Mouse (Mus musculus): ENCODE data around the gene Zfp646.
"Not testable (repeated sequence)": the region's sequence is repeated elsewhere in the genome, so short reads cannot be mapped to it uniquely, and the experiment has no call there.

Zfp646 gene

DNA sequence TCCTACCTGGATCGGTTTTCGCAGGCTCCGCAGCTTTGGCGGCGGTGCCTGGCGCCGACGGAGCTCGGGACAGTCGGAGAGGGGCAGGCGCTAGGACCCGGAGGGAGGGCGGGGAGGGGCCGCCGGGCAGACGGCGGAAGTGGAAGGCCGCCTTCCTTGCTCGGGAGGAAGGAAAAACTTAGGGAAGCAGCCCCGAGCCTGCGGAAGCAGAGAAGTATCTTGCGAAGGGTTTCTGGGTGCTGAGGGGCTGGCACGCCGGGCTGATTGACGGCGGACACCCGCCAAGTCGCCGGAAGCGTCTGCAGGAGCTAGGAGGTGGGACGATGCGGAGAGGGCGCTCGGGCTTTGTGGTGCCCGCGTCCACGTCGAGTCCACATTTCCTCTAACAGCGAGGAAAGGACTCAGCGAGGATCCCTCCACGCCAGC lies at the start of gene Zfp646:
TSS of gene Zfp646 (plus strand) at position 181 of the 426 bp plus-strand sequence.
- DNase-seq (ENCODE audit: low read depth, low spot score), result peak; percentile 95

DNA sequence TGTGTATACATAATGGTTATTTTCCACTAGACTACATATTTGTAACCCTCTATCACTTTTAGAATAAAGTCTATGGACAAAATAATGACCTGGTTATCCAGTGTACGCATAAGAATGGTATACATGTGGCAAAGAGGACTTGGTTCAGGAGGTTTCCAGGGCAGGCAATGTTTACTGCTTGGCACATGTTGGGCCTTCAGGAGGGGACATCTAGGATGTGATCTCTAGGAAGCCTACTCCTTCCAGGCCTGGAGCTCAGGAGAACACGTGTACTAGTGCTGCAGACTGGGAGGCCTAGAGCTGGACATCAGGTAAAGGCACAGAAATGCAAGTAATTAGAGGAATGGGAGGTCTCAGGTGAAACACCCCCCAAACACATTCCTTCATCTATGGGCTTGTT lies 40.5 kb upstream of the Zfp646 start:
- no peak for DNase-seq (ENCODE audit: low read depth, low spot score)

DNA sequence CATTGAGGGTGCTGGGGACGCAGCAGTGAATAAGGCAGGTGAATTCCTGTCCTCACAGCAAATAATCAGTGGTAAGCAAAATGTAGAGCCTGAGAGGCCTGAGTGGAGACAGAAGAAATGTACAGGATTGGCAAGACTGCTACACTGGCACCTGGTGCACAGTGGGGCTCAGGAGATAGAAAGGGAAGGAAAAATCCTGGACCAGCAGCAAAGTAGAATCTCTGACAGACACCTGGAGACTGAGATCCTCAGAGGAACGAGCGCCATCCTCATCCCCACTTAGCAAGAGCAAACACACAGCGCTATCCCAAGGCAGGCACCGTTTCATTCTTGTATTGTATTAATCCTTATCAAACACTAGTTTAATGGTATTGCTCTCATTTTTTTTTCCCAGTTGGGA lies 38.5 kb upstream of the Zfp646 start:
- no peak for DNase-seq (ENCODE audit: low read depth, low spot score)

DNA sequence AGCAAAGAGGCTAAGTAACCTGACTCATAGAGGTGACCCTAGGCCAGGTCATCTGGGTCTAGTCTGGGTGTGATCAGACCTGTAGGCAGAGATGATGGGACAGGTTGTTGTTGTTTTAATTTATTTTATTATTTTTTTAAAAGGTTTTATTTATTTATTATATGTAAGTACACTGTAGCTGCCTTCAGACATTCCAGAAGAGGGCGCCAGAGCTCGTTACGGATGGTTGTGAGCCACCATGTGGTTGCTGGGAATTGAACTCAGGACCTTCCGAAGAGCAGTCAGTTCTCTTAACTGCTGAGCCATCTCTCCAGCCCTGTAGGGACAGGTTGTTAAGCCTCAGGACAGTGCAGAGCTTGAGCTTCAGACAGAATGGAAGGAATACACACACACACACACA lies 38.1 kb upstream of the Zfp646 start:
- not testable (repeated sequence) for DNase-seq (ENCODE audit: low read depth, low spot score)

DNA sequence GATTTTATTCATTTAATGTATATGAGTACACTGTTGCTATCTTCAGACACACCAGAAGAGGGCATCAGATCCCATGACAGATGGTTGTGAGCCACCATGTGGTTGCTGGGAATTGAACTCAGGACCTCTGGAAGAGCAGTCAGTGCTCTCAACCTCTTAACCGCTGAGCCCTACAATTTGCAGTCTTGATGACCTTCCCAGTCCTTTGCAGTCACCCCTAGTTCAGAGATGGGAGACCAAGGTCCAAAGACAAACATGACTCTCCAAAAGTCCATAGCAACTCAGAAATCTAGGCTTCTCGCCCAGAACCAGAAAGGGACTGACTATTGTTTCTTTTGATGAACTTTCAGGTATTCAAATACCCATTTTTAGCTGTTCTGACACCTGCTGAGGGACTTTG lies 36.0 kb upstream of the Zfp646 start:
- not testable (repeated sequence) for DNase-seq (ENCODE audit: low read depth, low spot score)

DNA sequence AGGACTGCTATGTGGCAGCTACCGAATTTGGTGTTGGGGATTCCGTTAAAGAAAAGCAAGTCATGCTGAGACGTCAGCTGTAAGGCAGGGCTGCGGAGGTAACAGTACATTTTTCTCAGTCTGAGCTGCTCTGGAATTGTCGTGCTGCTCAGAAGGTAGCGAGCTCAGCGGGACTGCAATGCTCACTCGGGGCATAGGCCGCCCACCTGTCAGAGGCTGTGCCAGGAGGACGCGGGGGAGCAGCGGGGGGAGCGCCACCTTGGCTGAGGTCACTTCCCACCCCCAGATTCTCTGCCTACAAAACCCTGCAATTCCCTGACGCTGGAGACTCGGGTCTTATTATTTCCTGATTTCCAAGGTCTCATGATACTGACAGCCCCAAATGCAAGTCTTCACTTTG lies 35.1 kb upstream of the Zfp646 start:
- peak; percentile 19 for DNase-seq (ENCODE audit: low read depth, low spot score)

DNA sequence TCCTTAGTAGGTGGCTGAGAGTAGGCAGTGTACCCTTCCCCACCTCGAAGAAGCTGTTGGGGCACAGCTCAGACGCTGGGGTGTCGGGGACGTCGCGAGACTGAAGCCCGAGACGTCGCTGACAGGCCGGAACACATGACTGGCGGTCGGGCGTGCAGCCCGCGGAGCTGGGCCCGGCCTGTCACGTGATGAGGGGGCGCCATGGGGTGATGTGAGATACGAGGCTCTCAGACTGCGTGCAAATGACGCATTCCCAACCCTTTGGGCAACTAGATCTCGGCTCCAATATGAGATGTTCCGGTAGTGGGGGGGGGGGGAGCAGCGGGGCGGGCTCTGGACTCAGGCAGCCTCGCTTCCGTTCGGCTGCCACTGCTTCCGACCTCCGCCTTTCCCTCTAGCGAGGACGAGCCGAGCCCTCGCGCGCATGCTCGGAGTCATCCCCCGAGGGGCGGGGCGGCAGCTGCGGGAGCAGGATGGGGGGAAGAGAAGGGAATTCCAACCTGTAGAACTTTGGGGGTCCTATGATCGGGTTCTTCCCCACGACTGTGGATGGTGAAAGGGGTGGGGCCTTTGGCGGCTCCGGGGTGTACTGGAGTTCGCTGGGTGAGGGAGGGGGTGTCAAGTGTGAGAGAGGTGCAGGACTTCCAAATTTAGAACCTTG lies 34.6 kb upstream of the Zfp646 start:
- DNase-seq (ENCODE audit: low read depth, low spot score), result peak; percentile 94

DNA sequence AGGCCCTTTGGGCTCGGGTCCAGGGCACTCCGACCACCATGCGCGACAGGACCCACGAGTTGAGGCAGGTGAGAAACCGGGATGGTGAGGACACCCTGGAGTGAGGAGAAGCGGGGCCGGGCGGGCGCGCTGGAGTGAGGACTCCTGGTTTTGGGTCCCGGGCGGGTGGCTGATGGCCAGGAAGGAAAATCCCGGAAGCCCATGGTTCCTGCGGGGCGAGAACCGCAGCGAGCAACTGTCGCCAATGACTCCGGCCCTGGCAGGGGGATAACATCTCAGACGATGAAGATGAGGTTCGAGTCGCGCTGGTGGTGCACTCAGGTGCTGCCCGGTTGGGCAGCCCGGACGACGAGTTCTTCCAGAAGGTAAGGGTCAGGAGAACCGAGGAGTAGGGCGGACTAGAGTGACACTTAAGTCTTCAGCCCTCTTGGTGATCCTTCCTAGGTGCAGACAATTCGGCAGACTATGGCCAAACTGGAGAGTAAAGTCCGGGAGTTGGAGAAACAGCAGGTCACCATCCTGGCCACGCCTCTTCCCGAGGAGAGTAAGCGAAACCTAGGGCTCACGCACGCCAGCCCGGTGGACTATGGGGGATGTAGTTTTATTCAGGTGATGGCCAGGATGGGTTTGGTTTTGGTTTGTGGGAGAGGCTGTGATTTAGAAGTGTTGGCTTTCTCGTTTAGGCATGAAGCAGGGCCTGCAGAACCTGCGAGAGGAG lies 33.9 kb upstream of the Zfp646 start:
- peak; percentile 89 for DNase-seq (ENCODE audit: low read depth, low spot score)

DNA sequence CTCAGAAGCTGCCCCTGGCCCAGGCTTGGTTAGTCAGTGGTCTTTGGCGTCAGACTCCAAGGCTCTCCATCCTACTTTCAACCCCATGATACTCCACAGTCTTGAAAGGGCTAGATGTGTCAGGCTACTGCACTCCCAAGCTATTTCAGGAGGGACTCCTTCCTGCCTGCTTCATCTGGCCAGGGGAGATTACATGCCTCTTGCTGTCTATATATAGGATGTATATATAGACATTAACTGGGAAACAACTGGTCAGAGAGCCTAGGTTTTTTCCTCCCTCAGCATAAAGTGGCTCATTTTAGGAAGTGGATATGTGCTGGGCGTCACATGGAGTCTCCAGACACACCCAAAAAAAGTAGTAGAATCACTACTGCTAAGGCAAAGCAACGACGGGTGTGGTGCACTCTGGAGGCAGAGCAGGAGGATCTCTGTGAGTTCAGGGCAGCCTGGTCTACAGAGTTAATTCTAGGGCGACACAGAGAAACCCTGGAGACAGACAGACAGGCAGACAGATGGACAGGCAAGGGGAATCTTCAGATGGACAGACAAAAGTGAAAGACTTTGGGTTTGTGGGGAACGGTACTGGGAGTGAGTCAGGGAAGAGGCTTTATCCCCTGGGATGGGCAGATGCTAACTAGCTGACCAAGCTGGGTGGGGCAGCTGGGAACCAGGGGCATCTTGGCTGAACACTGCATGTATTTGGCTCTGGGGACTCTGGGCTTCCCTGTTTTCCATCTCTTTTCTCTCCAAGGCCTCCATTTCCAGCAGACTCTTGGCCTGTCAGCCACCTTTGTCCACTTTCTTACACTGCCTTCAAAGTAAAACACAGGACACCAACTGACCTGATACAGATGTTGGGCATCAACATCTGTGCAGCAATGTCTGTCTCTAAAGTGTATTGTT lies 25.8 kb upstream of the Zfp646 start:
- no peak for DNase-seq (ENCODE audit: low read depth, low spot score)

DNA sequence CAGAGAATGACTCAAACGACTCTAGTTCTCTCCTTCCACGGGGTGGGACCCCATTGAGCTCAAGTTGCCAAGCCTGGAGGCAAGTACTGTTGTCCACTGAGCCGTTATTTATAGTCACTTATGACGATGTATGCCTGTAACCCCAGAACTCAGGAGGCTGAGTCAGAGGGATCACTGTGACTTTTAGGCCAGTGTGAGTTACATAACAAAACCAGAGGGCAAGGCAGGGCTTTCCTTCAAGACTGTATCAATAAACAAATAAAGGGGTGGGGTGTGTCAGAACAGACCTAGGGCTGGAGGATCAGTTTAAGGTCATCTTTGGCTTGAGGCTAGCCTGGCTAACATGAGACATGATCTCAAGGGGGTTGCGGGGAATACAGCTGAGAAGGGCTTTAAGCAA lies 25.1 kb upstream of the Zfp646 start:
- DNase-seq (ENCODE audit: low read depth, low spot score), result peak; percentile 43

DNA sequence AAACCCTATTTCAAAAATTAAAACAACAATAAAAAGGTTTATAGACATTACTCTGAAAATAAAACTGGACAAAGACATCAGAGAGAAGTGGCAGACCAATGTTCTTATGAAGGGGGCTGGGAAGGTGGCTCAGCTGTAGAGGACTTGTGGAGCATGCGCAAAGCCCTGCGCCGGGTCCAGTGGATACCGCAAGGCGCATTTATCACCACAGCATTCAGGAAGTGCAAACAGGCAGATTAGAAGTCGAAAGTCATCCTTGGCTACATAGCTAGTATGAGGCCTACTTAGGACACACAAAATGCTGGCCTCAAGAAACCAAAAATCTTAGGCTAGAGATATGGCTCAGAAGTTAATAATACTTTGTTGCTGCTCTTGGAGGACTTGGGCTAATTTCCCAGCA lies 17.8 kb upstream of the Zfp646 start:
- DNase-seq (ENCODE audit: low read depth, low spot score), result no peak

DNA sequence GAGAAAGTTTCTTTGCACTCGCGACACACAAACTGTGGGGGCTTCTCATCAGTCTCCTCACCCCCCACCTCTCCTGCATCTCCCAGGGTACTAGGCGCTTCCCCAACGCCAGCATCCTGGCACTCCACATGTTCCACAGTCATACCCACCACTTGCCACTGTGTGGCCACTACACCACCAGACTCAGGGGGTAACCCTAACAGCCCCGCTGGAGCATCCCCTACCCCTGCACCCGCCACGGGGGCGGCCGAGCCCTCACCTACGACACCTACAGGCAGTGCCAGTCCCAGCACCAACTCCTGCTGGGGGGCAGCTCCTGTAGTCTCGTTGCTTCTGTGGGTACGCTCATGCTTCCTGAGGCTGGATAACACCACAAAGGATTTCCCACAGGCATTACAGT lies 9.6 kb upstream of the Zfp646 start:
- peak; percentile 32 for DNase-seq (ENCODE audit: low read depth, low spot score)

DNA sequence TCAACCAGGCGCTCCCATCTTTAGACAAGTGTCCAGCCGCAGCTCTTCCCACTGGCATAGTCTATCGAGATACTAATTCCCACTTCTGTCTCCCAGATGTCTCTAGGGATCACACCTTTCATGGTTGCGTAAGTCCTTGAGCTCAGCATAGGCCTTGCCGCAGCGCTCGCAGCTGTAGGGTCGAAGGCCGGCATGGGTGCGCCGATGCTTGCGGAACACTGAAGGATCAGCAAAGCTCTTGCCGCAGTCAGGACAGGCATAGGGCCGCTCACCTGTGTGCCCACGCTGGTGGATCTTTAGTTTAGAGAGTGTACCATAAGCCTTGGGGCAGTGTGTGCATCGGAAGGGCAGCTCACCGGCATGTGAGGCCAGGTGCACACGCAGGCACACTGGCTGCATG lies 8.4 kb upstream of the Zfp646 start:
- peak; percentile 86 for DNase-seq (ENCODE audit: low read depth, low spot score)

DNA sequence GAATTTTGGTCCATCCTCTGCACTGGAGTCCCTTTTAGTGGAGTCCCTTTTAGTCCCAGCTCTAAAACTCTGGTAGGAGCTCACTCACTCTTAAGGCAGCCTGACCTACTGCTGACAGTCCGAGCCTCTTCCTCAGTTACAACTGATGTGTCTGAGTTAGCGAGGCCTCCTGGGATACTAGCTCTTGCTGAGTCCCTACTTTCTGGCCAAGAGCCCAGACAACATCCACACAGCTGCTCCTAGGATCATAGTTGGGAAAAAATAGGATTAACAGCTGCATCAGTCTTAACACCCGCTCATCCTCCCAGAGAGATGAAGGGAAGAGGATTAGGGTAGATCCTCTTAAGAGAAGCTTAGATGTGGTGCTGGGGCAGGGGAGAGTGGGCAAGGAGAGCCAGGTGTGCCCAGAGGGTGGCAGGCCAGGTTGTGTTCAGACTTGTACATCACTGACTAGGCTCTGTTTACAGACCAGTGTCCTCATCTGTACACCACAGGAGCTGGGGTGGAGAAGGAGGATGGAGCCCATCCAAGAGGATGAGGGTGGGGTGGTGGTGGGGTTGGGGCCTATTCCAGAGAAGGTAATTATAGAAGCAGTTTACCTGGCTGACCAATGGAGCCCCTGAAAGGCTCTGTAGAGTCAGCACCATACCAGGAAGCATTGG lies 6.7 kb upstream of the Zfp646 start:
- no peak for DNase-seq (ENCODE audit: low read depth, low spot score)

DNA sequence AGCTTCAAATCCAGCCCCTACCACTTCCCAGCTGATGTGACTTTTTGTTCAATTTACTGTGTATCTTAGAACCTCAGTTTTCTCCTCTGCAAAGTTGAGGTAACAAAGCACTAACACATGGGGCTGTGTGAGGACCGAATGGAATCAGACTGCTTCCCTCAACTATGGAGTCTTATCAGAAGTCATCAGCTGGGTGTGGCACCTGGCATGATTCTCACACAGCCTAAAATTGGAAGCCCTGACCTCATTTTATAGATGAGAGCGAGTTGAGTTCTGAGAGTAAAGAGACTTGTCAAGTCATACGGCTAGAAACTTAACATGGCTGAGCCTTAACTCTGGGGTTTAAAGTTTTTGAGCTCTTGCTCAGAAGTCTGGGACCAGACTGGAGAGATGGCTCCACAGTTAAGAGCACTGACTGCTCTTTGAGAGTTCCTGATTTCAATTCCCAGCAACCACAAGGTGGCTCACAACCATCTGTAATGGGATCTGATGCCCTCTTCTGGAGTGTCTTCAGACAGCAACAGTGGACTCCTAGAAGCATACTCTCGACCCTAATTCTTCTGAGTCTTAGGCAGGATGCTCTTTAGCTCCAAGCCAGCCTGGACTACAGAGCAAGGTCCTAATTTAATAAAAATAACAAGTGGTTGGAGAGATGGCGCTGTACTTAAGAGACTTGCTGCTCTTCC lies 5.7 kb upstream of the Zfp646 start:
- DNase-seq (ENCODE audit: low read depth, low spot score), result peak; percentile 65

DNA sequence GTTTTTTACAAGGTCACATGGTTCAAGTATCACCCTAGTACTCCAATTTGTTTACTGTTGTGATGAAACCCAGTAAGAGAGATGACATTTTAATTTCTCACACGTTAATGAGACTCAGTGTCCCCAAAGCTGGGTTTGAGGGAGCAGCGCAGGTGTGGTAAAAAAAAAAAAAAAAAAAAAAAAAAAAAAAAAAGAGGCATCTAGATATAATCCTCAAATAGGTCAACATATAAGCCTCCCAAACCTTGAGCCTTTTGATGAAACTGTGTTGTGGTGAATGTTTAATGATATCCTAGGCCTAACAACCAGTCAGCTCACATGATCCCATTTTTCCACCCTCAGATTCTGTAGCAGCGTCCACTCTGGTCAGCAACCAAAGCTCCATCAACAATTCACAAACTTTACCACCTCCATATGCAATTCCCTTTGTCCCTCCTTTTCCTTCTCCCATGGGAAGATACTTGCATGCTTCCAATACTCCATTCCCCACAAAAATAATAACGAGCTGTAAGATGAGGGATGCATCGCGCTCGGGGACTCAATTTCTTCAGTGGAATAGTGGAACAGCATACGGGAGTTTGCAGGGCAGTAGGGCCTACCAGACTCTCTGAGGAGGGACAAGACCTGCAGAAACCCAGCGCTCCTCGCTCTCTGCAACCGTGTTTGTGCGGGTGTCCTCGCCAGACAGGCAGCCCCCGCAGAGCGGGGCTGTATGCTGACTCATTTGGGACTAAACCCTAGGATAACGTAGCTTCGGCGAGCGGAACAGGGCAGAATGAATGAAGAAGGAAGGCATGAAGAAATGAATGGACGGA lies 1.0 kb upstream of the Zfp646 start:
- no peak for DNase-seq (ENCODE audit: low read depth, low spot score)

DNA sequence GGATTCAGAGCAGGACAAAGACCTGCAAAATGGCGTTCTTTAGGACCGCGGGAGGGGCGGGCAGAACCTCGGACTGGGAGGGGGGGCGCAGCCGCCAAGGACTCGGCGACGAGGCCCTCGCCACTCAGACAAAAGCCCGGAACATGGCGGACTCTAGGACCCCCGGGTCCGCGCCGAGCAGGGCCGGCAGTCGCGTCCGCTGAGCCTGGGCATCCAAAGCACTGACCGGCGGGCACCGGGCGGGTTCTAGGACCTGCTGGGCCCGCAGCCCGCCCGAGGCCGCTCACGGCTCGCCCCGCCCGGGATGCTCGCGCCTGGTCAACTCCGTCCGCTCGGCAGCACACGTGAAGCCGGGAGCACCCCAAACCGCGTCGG lies 407 bp upstream of the Zfp646 start:
- peak; percentile 95 for DNase-seq (ENCODE audit: low read depth, low spot score)

DNA sequence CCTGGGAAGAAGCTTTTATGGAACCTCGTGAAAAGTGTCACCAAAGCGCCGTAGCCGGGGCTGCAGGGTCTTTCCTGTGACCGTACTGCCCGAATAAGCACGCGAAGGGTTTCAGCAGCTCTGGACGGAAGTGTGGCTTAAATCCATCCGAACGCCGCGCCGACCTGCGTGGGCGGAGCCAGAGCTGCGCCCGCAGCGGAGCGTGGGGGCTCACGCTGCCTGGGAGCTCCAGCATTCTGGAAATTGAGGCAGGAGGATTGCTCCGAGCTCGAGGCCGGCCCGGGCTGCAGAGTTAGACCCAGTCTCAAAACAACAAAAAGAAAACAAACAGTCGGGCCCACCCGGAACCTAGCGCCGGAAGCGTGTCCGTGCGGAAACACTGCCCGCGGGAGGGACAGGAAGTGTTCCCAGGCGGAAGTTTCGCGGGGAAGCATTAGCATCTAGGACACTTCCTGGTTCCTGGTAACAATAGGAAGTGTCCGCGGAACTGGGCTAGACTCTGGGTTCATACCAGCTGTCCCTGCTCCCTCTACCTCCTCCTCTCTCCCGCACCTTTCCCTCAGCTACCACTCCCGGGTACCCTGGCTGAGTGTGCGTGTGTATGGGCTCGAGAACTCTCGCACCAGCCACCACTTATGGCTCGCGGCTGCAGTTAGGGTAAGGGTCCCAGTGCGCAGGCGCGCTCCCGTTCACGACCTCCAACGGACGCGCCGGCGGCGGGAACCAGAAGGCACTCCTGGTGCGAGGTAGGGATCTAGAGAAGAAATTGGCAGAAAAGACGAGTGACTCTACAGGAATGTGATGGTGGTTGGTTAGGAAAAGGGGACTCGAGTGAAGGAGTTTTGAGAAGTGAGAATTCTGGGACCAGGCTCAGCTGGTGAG lies 687 bp downstream of the Zfp646 start, which contains the start of gene Zfp668:
TSS of gene Zfp668 (minus strand) at position 362 of the 882 bp plus-strand sequence.
- DNase-seq (ENCODE audit: low read depth, low spot score), result peak; percentile 98

DNA sequence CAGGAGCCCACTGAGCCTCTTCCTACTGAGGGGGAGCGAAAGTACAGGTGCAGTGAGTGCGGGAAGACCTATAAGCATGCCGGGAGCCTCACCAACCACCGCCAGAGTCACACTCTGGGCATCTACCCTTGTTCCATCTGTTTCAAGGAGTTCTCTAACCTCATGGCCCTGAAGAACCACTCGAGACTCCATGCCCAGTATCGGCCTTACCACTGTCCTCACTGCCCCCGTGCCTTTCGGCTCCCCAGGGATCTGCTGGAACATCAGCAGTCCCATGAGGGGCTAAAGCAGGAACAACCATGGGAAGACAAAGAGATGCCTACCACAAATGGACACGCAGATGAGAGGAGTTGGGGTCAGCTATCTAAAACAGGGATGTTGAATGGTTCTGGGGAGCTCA lies 3.3 kb downstream of the Zfp646 start:
- DNase-seq (ENCODE audit: low read depth, low spot score), result no peak
